Mouse (Mus musculus): ENCODE results near the gene Plch2. TPM values are rescaled to one million over a fixed set of nuclear protein-coding genes. Genes with fewer than 3 reads are reported as not detected.

Plch2 gene
- polyA plus RNA-seq, 1 experiment from 2014 or later: 9.8 TPM

DNA sequence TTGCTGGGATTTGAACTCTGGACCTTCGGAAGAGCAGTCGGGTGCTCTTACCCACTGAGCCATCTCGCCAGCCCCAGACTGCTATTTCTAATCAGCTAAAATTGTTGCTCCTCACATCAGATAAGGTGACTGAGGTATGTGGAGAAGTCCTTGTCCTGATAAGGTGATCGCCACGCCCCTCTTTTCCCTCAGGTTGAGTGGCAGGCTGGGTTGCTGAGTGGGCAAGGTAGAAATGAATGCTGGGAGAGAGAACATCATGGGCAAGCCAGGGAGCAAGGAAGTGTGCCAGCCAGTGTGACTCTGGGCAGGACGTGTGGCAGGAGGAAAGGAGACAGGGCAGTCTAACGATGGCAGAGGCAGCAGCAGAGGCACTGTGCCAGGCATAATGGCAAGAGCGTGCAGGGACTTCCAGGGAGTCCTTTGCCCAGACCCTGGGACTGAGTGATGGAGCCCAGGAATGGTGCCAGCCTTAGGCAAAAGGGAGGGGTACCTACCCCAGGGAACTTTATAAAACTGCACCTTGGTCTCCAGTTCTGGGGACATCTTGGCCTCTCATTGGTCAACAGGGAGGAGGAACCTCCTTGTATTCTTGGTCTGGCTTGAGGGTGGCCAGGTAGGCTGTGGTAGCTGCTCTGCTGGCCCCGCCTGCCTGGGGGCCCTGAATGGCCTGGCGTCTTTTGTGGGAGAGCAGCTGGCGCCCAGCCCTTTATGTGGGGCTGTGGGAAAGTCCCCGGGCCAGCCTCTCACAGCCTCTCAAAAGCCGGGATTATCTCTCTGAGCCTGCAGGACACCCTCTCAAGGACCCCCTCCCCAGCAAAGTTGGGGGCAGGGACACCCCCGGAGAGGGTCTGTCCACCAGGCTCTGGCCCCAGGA is 108.3 kb downstream of the Plch2 start:
- no peak for DNase-seq (ENCODE audit: low spot score)
- Histone ChIP-seq H3K27ac (replicated peaks; ENCODE audit: low read depth, low read length) (no peak overlapping the region), H3K4me3 (ENCODE audit: low read depth, low read length) (no peak overlapping the region), H3K27me3 (replicated peaks; ENCODE audit: control insufficient read depth, insufficient read depth, low read length) (peaks cover 37% of the 10 kb centered on the region), H3K4me1 (ENCODE audit: control insufficient read depth, insufficient read depth, low read length) (peaks cover 8% of the 10 kb centered on the region; the same call in 1 of the 2 replicates), H3K9ac (ENCODE audit: low read depth, low read length) (no peak overlapping the region), H3K9me3 (ENCODE audit: control insufficient read depth, low read length) (no peaks in the 10 kb centered on the region), H3K4me2 (ENCODE audit: low read depth, low read length) (no peak overlapping the region), H3K36me3 (ENCODE audit: control insufficient read depth, insufficient read depth, low read length) (no peaks in the 10 kb centered on the region)
- no peak; the same call in 1 of the 2 replicates for ATAC-seq (ENCODE audit: low read depth)
- 48% methylated on average over 14 of the region's 14 CpGs for WGBS

DNA sequence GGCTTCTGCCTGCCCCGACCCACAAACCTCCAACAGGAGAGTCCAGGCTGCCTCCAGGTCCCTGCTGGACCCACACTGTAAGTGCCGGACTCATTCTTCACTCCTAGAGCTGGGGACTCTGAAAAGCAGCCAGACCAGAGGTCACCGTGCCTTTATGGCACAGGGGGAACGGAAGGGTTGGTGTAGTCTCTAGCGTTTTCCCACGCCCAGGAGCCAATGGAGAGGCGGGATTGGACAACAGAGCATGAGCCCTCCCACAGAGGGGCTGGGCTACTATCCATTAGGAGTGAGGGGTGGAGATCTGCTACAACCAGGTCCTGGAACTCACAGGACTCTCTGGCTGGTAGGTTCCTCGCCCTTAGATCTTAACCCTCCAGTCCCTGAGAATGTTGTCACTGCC is 110.3 kb downstream of the Plch2 start:
- H3K9ac ChIP-seq (ENCODE audit: low read depth, low read length): no peak overlapping the region
- ATAC-seq (ENCODE audit: low read depth) (peak; percentile 93), DNase-seq (ENCODE audit: low spot score) (peak; percentile 90)

DNA sequence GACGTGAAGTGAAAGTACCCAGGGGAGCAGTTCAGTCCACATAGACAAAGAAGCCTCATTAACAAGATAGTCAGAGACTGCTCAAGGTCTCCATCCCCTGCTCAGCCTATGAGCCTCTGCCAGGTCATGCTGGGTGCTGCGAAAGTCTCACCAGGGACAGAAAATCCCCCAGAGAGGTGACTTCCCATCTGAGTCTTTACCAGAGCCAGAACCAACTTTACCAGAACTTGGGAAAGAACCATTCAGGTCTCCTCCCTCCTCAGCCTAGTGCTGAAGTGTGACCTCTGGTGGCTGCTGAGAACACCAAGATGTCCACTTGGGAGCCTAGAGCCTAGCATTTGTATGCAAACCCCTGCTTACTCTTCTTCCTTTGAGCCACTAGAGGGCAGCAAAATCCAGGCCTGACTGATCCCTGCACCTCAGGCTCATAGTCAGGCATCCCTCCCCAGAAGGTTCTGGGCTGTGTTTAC is 112.4 kb downstream of the Plch2 start:
- Histone ChIP-seq H3K27me3 (replicated peaks; ENCODE audit: control insufficient read depth, insufficient read depth, low read length) (peaks cover 3% of the 10 kb centered on the region), H3K4me1 (ENCODE audit: control insufficient read depth, insufficient read depth, low read length) (no peaks in the 10 kb centered on the region), H3K27ac (replicated peaks; ENCODE audit: low read depth, low read length) (no peak overlapping the region), H3K9me3 (ENCODE audit: control insufficient read depth, low read length) (no peaks in the 10 kb centered on the region), H3K4me3 (ENCODE audit: low read depth, low read length) (no peak overlapping the region), H3K9ac (ENCODE audit: low read depth, low read length) (no peak overlapping the region), H3K36me3 (ENCODE audit: control insufficient read depth, insufficient read depth, low read length) (no peaks in the 10 kb centered on the region), H3K4me2 (ENCODE audit: low read depth, low read length) (no peak overlapping the region)
- peak; percentile 74 for ATAC-seq (ENCODE audit: low read depth)
- peak; percentile 90 for DNase-seq (ENCODE audit: low spot score)
- WGBS: 40% methylated on average over 2 of the region's 2 CpGs

More for the DNA sequence above, 110.3 kb downstream of the Plch2 start:
- H3K27ac ChIP-seq (replicated peaks; ENCODE audit: low read depth, low read length): no peak overlapping the region
- peak overlapping the region; percentile 44 for H3K4me2 ChIP-seq (ENCODE audit: low read depth, low read length)
- peaks cover 20% of the 10 kb centered on the region for H3K27me3 ChIP-seq (replicated peaks; ENCODE audit: control insufficient read depth, insufficient read depth, low read length)
- peak overlapping the region; percentile 17 for H3K4me3 ChIP-seq (ENCODE audit: low read depth, low read length)
- no peaks in the 10 kb centered on the region for H3K36me3 ChIP-seq (ENCODE audit: control insufficient read depth, insufficient read depth, low read length)
- WGBS: 2% methylated on average over 8 of the region's 8 CpGs
- H3K9me3 ChIP-seq (ENCODE audit: control insufficient read depth, low read length): no peaks in the 10 kb centered on the region
- peaks cover 4% of the 10 kb centered on the region; the same call in 1 of the 2 replicates for H3K4me1 ChIP-seq (ENCODE audit: control insufficient read depth, insufficient read depth, low read length)

DNA sequence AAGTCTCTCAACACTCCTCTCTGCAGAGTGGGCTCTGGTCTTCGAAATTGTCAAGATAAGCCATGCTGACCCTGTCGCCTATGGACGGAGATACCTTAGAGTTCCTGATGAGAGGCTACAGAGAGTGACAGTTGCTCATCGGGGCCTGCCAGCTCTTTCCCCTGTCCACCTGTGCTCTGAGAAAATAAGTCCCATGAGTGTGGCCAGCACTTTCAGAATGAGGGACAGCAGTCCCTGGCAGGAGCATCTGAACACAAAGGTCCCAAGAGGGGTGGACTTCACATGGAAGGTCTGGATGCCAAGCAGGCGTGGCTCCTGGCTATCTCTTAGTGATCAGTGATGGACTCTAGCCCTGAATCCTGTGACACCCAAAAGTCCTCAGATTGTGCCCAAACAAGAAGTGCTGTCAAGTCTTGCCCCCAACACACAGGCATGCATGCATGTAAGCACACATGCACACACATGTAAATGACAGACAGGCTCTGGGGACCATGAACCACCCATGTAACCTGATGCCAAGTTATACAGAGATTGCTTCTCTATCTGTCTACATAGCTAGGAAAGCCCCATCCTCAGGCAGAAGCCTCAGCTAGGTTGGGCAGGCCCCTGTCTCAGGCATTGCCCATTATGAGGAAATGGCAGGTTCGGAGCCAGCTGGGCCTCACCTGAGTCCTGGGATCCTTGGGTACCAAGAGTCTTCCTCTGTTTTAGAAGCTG is 113.1 kb downstream of the Plch2 start:
- WGBS: 88% methylated on average over 6 of the region's 6 CpGs
- no peak for DNase-seq (ENCODE audit: low spot score)
- no peak overlapping the region for H3K4me2 ChIP-seq (ENCODE audit: low read depth, low read length)

DNA sequence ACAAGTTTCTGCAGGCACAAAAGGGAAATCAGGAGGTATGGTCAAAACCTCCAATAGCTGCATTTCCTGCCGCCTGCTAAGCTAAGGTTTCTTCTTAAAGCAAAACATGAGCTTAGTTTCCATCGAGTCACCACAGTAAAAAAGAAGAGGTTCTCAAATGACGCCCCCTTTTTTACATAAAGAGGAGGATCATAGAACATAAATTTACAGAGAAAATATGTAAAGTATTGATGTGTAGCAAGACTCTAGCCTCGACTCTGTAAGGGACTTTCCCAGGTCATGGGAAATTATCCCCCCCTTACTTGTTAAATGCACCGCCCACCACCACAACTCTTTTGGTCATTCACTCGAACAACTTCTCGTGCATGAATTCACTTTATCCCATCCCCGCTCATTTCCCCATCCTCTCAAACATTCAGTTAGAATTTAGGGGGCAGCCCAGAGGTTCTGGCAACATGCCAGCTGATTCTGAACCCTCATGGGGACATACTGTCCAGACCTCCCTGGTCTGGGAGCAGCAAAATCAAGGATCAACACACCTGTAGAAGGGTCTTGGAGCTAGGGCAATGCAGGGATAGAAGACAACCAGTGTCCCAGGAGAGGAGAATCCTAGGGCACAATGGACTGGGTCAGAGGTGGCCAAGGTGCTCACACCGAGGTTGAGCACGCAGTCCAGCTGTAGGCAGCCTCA is 113.8 kb downstream of the Plch2 start:
- ATAC-seq (ENCODE audit: low read depth) (no peak), DNase-seq (ENCODE audit: low spot score) (no peak)
- Histone ChIP-seq H3K9me3 (ENCODE audit: control insufficient read depth, low read length) (no peaks in the 10 kb centered on the region), H3K4me2 (ENCODE audit: low read depth, low read length) (no peak overlapping the region), H3K4me3 (ENCODE audit: low read depth, low read length) (no peak overlapping the region), H3K9ac (ENCODE audit: low read depth, low read length) (no peak overlapping the region), H3K36me3 (ENCODE audit: control insufficient read depth, insufficient read depth, low read length) (no peaks in the 10 kb centered on the region), H3K4me1 (ENCODE audit: control insufficient read depth, insufficient read depth, low read length) (no peaks in the 10 kb centered on the region), H3K27me3 (replicated peaks; ENCODE audit: control insufficient read depth, insufficient read depth, low read length) (no peaks in the 10 kb centered on the region), H3K27ac (replicated peaks; ENCODE audit: low read depth, low read length) (no peak overlapping the region)
- WGBS: 74% methylated on average over 10 of the region's 10 CpGs

More for the DNA sequence above, 113.1 kb downstream of the Plch2 start:
- Histone ChIP-seq H3K9ac (ENCODE audit: low read depth, low read length) (no peak overlapping the region), H3K27ac (replicated peaks; ENCODE audit: low read depth, low read length) (no peak overlapping the region), H3K36me3 (ENCODE audit: control insufficient read depth, insufficient read depth, low read length) (no peaks in the 10 kb centered on the region), H3K4me3 (ENCODE audit: low read depth, low read length) (no peak overlapping the region), H3K27me3 (replicated peaks; ENCODE audit: control insufficient read depth, insufficient read depth, low read length) (no peaks in the 10 kb centered on the region), H3K4me1 (ENCODE audit: control insufficient read depth, insufficient read depth, low read length) (no peaks in the 10 kb centered on the region), H3K9me3 (ENCODE audit: control insufficient read depth, low read length) (no peaks in the 10 kb centered on the region)
- ATAC-seq (ENCODE audit: low read depth): no peak

DNA sequence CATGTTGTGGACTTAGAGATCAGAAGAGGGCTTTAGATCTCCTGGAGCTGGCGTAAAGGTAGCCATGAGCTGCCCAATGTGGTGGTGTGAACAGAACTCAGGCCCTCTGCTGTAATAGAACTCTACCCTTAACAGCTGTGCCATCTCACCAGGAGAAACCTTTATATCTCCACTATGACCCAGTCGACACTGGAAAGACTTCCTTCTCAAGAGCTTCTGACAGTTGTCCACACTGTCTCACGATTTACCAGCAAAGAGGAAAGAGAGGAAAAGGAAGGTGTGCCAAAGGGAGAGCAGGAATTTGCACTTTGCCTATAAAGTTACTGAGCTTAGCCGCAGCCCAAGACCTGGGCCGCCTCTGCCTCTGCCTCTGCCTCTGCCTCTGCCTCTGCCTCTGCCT is 114.8 kb downstream of the Plch2 start:
- Histone ChIP-seq H3K4me2 (ENCODE audit: low read depth, low read length) (no peak overlapping the region), H3K27me3 (replicated peaks; ENCODE audit: control insufficient read depth, insufficient read depth, low read length) (no peaks in the 10 kb centered on the region), H3K4me1 (ENCODE audit: control insufficient read depth, insufficient read depth, low read length) (no peaks in the 10 kb centered on the region), H3K4me3 (ENCODE audit: low read depth, low read length) (no peak overlapping the region), H3K36me3 (ENCODE audit: control insufficient read depth, insufficient read depth, low read length) (no peaks in the 10 kb centered on the region), H3K9ac (ENCODE audit: low read depth, low read length) (no peak overlapping the region), H3K9me3 (ENCODE audit: control insufficient read depth, low read length) (no peaks in the 10 kb centered on the region), H3K27ac (replicated peaks; ENCODE audit: low read depth, low read length) (no peak overlapping the region)
- DNase-seq (ENCODE audit: low spot score): no peak
- 92% methylated on average over 5 of the region's 5 CpGs for WGBS
- ATAC-seq (ENCODE audit: low read depth): no peak

DNA sequence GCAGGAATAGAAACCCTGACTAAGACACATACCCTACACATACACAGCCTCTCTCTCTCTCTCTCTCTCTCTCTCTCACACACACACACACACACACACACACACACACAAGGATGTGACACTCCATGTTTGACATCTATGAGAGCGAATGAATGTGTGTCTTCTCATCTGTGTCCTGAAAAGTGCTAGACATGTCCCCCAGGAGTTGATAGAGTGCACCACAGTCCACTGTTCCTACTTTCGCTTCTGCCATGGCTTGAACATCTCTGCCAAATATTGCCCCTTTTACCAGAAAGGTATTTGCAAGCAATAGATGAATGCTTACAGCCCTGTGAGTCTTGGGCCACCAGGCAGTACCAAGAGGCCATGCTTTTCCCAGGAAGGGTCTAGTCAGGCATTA is 116.4 kb downstream of the Plch2 start:
- ATAC-seq (ENCODE audit: low read depth) (no peak), DNase-seq (ENCODE audit: low spot score) (no peak)
- H3K9me3 ChIP-seq (ENCODE audit: control insufficient read depth, low read length): no peaks in the 10 kb centered on the region
- no peak overlapping the region for H3K9ac ChIP-seq (ENCODE audit: low read depth, low read length)
- WGBS: 83% methylated on average over 2 of the region's 2 CpGs
- no peaks in the 10 kb centered on the region for H3K4me1 ChIP-seq (ENCODE audit: control insufficient read depth, insufficient read depth, low read length)
- H3K36me3 ChIP-seq (ENCODE audit: control insufficient read depth, insufficient read depth, low read length): no peaks in the 10 kb centered on the region
- no peak overlapping the region for H3K4me3 ChIP-seq (ENCODE audit: low read depth, low read length)
- H3K27ac ChIP-seq (replicated peaks; ENCODE audit: low read depth, low read length): no peak overlapping the region
- no peak overlapping the region for H3K4me2 ChIP-seq (ENCODE audit: low read depth, low read length)
- H3K27me3 ChIP-seq (replicated peaks; ENCODE audit: control insufficient read depth, insufficient read depth, low read length): no peaks in the 10 kb centered on the region

DNA sequence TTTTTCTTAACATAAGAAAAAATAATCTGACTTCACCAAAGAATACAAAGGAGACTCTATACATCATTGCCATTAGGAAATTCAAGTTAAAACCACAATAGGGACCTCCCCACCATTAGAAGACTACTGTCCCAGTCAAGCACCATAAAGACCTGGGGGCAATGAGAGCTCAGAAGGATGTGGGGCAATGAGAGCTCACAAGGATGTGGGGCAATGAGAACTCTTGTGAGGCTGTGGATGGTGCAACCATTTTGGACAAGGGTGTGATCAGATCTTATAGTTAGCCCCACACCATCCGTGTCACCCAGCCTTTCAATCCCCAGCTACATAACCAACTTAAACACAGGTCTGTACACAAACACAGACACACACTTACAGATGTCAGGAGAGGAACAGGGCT is 118.8 kb downstream of the Plch2 start:
- H3K9me3 ChIP-seq (ENCODE audit: control insufficient read depth, low read length): no peaks in the 10 kb centered on the region
- H3K36me3 ChIP-seq (ENCODE audit: control insufficient read depth, insufficient read depth, low read length): no peaks in the 10 kb centered on the region
- H3K27me3 ChIP-seq (replicated peaks; ENCODE audit: control insufficient read depth, insufficient read depth, low read length): no peaks in the 10 kb centered on the region
- no peak for ATAC-seq (ENCODE audit: low read depth)
- no peak overlapping the region for H3K4me2 ChIP-seq (ENCODE audit: low read depth, low read length)
- DNase-seq (ENCODE audit: low spot score): no peak
- H3K27ac ChIP-seq (replicated peaks; ENCODE audit: low read depth, low read length): no peak overlapping the region
- no peaks in the 10 kb centered on the region for H3K4me1 ChIP-seq (ENCODE audit: control insufficient read depth, insufficient read depth, low read length)
- 76% methylated on average over 1 of the region's 1 CpGs for WGBS
- no peak overlapping the region for H3K4me3 ChIP-seq (ENCODE audit: low read depth, low read length)
- H3K9ac ChIP-seq (ENCODE audit: low read depth, low read length): no peak overlapping the region

All from embryonic facial prominence, embryonic 14.5 days (tissue).